Mouse (Mus musculus): ENCODE results near the gene Hdac9.

Gene Hdac9

DNA sequence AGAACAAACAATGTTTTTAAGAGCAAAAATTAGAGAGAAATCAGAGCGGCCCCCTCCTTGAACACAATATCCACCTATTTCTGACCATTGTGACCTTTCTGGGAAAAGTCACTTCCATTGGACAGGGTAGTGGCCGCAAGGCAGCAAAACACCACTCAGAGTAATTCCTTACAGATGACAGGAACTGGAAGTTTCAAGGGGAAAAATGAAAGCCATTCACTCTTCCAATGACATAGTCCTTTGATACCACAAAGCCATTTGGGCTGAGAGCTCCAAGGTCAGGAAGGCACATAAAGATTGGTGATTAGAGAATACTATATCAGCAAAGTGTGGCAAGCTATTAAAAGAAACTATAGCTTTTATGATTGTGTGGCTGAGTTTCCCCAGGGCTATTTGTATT is 574.1 kb downstream of the Hdac9 start:
- no peak for DNase-seq (ENCODE audit: low spot score)

DNA sequence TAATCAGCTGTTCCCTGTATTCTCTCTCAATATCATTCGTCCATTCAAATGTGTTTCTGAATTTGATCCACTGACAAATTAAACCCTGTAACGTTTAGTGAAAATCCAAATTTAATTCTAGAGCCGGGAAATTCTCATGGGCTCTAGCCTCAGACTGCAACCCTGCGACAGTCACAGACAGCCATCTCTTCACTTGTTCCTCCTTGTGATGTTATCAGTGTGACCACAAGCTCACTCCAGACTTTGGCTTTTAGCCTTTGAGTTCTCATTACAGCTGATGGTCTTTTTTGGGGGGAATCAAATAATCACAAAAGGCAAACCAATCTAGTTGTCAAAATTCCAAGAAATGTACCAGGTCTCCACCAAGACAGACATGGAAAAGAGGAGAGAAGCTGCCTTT is 578.0 kb downstream of the Hdac9 start:
- DNase-seq (ENCODE audit: low spot score): no peak

DNA sequence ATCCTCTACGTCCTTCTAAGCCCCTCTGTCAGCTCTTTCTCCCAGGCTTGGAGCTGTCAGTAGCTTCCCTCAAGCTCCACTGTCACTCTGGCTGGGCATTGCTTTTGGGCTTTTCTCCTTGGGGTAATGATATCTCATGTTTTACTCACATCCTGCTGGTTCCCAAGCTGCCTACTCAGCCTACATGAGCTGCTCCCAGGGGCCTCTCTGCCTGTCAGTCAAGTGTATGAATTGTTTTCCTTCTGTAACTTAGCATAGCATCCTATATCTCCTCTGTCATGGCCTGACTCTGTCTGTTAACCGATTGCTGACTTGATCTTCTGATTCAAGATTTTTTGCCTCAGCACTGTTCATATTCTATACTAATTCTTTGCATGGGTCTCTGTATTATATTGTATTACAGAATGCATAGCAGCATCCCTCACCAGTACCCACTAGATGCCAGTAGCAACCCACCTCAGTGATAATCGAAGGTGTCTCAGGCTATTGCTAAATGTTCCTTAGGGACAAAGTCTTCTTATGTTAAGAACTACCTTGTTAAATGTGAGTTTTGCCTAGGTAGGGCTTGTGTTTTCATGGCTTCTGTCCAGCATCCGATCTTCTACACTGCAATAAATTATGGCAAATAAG is 582.3 kb downstream of the Hdac9 start:
- no peak for DNase-seq (ENCODE audit: low spot score)

DNA sequence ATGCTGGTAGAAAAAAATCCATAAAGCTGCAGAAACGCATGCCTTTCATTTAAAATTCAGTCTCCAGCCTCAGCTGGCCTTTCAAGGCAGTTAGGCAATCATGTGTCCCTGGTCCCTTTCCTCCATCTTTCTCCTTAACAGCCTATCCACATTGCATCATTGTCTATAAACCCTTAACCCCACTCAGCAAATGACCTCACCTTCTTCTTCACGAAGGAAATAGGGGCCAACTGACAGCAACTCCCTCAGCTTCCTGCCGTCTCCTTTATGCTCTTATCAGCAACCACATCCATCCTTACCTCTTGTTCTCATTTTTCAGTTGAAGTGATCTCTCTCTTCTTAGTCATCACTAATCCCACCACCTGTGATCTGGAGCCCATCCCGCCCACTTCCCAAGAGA is 584.0 kb downstream of the Hdac9 start:
- no peak for DNase-seq (ENCODE audit: low spot score)

DNA sequence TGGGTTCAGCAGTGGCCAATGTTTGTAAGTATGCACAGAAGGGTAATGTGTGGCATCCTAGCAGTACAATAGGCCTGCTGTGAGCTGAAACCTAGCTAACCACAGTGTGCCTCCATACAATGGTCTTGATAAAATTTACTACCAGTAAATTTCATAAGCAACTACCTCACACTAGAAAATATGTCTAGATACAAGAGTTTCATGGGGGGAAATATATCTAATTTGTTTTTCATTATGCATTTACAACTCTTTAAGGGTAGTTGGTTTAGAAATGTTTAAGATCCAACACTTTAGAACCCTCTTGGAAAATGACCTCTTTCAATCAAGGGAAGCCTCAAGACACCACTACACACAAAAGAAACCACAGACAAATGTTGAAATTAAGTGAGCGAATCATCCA is 589.8 kb downstream of the Hdac9 start:
- no peak for DNase-seq (ENCODE audit: low spot score)

DNA sequence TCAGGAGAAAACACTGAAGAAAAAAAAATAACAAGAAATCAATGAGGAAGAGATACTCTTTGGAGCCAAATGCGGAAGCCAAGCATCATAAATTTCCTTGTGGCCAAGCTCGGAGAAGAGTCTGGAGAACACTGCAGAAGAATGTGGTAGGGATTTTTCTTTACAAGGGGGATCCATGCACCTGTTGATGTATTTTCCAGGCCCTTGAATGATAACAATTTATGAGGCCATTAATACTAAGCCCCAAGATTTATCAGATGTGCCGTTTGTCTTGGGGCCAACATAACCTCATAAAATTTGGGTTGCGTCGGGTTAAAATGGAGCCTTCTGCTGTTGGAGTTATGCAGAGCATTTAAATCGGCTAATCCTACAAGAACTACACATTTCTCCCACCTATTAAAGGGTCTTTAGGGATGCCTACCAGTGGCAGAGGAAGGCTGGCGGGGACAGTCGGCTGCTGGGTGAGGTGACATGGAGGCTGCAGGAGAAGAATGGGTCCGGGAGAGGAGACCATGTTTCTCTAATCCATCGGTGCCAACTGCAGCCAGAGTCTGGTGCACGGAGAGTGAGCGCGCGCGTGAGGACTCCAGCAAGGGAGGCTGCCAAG is 604.7 kb downstream of the Hdac9 start:
- DNase-seq (ENCODE audit: low spot score): no peak

DNA sequence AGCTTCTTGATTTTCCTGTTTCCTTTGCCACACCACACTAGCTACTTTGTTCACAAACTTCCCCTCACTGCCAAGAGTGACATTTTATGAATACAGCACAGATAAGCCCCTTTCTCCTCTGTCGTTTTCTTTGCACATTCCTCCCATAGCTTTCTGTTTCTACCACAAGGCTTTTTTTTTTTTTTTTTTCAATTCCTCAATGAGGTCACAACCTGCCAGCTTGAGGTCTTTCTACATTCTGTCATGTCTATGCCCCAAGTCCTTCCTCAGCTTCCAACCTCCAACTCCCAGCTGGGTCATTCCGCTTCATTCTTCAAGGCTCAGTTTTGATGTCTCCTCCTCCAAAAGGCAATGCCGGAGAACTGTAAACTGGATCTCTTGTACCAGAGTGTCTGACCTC is 611.4 kb downstream of the Hdac9 start:
- no peak for DNase-seq (ENCODE audit: low spot score)

DNA sequence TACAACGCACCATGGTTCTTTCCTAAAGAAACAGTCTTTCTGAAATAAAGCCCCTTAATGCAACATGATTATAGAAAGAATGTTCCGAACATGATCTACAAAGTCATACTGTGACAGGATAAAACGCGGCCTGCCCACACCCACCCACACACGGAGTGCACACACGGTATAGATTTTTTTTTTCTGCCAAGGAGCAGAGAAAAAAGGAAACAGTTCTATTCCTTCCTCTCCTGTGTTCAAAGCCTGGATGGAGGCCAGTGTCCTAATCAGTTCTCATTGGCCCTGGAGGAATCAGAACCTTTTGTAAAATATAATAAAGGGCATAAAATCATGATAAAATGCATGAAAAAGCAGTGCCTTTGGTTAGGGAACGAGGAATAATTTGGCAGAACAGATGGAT is 624.5 kb downstream of the Hdac9 start:
- DNase-seq (ENCODE audit: low spot score): no peak

DNA sequence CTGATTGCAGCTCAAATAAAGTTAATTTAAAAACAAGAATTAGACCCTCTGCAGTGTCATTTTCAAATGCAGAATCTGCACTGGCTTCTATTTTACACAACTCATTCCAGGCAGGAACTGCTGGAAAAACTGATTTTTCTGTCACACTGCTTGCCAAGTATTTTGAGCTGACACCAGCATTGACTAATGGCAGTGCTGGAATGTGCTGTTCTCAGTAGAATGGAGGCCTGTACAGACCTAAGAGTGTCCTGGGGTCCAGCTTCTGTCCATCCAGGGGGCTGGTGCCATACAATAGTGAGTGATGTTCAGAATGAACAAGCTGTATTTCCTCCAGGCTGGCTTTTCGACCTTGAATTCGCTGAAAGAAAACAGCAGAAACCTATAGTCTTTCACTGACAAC is 629.7 kb downstream of the Hdac9 start:
- DNase-seq (ENCODE audit: low spot score): no peak

DNA sequence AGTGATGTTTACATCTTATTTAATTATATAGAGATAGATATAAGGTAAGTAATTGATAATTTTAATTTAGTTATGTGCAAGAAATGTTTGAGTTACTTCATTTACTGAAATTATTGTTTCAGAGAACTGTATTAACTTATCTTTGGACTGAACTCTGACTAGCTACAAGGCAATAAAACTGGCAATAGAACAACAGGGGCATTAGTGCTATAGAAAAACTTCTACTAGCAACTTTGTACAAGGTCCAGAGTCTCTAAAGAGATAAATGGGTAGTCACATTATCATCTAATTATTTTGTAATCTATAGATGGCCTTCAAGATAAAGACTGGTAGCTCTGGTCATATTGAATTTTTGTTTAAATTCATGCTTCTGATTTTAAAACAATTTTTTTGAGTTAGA is 632.0 kb downstream of the Hdac9 start:
- DNase-seq (ENCODE audit: low spot score): no peak

DNA sequence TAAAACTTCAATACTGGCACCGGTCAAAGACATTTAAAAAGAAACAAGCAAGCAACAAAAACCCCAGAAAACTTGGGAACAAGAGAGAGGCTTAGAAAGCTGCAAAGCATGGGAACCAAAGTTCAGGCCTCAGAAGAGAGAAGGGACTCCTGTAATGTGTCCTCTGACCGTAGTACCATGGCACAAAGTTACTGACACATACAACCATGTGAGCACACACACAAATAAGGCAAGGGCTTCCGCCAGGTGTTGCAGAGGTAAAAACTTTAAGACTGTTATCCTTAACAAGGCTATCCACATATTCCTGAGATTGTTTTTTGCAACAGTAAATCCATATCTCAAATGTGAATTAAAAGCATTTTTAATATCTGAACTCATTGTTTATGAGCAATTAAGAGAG is 632.5 kb downstream of the Hdac9 start:
- DNase-seq (ENCODE audit: low spot score): no peak

DNA sequence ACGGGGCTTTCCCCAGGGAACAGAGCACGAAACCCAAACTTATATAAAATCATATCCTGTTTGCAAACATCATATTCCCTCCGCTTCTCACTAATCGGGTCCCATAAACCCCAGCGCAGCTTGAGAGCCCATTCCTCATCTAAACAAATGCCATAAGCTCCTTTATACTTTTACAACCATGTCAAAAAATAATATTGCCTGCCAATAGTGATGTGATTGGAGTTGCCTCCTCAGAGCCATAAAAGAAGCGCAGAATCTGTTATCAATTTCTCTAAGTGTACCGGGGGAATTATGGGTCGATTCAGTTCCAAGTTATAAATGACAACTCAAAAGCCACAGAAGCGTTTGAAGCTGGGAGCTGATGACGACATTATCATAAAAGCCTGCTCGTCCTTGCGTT is 638.1 kb downstream of the Hdac9 start:
- DNase-seq (ENCODE audit: low spot score): no peak

DNA sequence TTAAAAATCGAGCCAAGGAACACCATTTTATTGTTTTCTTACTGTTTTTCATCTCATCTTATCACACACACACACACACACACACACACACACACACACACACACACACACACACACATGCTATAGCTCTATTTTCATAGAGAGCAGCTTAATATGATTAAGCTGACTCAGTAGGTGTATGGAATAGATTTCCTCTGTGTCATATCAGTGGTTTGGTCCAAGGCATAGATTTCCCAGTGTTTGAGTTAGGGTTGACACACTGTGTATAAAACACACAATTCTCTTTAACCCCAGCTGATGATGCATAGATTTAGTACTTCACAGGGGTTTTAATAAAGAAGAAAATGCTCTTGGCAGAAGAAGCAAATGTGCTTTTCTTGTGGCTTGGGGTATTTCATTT is 643.1 kb downstream of the Hdac9 start:
- DNase-seq (ENCODE audit: low spot score): no peak

DNA sequence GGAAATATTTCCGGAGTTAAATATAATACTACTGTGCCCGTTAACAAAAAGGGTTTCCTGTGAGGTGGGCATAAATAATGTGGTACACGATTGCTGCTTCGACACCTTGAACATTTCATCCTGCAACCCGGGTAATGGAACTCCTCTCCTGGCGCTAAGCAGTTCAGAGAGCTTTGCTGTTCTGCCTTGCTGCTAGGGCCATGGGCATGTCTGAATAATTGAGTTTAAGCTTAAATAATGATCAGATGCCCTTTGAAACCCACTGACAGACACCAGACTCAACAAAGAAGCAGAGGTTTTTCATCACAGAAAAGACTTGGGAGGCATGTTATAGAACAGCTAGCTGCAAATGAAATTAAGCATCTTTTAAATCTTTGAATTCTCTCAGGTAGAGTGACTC is 646.8 kb downstream of the Hdac9 start:
- no peak for DNase-seq (ENCODE audit: low spot score)

DNA sequence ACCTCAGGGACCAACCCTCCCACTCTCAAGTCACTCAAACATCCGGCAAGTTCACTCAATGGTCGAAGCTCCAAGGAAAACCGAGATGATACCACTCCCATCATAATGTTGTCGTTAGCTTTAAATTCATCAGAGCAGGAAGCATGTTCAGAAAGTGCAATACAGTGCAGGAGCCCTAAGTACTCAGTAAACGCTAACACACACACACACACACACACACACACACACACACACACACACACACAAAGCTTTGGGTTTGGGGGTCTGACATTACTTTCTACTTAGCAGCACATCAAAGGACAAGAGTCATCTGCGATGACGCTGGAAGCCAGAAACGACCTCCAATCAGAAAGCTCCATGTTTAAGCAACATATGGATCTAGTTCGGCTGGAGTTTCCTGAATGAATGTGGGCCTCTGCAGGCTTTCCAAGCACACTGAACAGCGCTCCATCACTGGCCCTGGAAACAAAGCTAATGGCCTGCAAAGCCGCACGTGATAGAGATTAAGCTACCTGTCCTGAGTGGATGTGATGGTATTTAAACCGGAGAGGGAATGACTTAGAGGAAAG is 647.3 kb downstream of the Hdac9 start:
- DNase-seq (ENCODE audit: low spot score): no peak

DNA sequence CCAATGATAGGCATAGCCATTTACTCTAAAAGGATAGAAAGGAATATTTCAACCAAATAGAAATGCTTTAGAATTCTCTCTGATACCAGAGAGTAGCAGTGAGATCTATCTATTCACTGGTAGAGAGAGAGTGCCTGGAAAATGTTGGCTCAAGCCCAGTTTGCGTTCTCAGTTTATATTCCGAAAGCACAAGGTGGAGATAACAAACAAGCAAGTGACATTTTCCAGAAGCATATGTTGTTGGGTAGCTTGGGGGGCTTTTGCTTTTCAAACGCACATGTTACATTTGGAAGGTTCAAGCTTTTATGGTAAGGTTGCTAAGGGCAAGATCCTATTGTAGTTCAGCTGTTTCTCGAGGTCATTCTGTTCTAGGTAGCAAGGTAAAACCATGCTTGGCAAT is 657.2 kb downstream of the Hdac9 start:
- no peak for DNase-seq (ENCODE audit: low spot score)

DNA sequence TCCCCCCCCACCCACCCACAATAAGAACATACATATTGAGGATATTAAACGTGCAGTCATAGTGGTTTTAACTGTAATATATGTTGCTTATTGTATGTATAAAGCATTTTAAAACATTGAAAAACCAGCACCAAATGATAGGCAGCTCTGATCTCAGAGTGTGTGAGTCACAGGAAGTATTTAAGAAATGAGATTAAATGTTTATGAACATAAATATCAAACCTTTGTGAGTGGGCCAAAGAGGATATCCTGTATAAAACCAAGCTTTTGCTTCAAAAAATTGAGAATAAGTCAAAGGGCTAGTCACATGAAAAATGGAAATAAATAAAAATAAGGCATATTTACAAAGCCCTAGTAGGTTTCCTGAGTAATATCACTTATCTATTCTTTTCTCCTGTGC is 667.7 kb downstream of the Hdac9 start:
- DNase-seq (ENCODE audit: low spot score): no peak

DNA sequence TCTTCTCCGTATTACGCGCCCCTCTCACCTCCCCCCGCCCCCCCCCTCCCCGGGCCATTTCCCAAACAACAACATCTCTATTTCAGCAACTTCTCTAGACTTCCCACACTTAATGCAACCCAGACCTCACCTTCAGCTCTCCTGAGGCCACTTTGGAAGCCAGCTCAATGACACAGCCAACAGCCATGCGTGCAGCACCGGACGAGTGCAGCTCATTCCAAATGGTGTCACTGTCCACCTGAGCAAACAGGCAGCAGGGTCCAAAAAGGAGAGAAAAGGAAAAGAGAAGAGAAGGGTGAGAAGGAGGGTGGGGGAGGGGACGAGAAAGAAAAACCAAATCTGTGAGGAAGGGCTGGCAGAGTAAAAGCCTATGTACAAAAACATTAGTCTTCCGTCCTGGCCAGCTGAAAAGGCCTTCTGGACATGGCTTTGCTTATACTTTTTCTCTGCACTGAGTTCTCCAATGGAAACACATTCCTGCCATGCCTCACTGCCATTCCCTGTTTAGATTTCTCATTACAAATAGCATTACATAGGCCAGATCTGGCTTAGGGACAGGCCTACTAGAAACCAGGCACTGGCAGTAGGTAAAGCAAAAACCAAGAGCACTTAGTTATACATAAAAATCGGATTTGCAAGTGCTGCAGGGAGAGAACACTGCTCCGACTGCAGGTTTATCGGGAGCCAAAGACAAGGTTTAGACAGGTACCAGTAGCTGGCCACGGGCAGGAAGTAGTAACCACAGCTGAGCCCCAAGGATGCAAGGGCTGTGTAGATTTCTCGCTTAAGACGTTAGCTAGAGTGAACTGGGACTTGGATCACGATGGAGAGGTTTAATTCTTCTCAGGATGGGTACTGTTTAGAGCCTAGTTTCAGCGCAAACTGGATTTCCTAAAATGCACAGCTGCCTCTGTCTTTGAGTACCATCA is 668.4 kb downstream of the Hdac9 start:
- no peak for DNase-seq (ENCODE audit: low spot score)

DNA sequence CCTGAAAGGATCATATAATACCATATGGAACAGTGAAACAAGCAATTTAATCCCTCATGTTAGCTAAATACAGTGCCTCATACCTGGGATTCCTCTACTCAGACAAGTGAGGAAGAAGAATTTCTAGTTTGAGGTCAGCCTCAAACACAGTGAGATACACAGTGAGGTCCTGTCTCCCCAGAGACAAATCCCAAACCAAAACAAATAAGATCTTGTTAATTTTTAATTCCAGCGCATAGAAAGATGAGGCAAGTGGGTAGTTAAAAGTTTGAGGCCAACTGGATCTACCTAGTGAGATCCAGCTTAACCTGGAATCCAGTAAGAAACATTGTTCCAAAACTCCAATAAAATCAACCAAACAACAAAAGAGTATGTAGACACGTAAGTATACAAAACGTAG is 678.1 kb downstream of the Hdac9 start:
- no peak for DNase-seq (ENCODE audit: low spot score)

DNA sequence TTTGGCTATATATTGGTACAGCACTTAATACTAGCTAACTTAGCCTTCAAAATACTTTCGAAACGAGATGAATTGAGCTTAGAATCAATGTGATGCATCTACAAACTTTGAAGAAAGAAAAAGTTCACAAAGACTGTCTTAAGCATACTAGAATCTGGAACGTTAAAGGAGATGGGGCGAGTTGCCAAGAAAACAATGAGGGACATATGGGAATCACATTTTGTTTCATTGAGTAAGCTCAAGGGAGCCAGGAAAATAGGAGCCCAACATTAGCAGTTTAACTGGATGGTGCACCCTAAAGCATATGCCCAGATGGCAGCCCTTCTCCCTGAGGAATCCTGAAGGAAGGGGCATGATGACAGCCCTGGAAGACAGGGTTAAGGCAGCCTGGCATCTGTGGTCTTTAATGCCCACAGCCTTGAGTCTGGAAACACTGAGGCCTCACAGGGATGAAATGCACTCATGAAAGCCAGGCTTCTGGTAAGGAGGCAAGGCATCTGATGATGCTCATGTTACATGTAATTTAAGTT is 685.2 kb downstream of the Hdac9 start:
- no peak for DNase-seq (ENCODE audit: low spot score)

DNA sequence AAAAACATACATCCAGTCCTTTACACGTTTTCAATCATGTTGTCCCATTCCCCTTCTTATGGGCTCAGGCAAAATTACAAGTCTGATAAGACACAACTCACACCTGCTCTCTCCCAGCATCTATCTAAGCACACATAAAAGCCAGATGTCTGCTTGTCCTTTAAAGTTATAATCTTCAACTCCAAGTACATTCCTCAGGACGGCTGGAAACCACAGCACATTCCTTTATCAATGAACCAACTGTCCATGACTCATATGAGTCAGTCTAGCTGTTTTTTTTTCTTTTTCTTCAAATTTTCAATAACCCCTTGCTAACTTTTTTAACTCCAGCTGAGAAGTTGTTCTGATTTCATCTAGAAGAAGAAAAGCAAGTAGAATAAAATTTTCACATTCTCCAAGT is 692.4 kb downstream of the Hdac9 start:
- no peak for DNase-seq (ENCODE audit: low spot score)

DNA sequence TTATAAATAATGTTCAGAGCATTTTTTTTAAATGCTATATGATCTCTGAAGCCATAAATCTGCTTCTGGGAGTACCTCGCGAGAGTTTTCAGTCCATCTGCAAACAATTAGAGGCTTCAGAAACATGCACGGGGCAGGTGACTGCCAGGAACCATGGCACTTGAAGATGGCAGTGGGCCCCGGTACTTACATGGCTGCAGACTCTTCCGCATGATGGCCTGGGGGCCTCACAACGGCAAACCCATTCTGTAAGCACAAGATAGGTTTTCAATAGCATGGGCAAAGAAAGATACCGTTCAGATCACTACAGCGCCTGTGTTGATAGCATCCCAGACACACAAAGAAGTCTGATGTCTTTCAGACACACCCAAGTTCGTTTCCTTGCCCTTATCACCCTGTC is 695.9 kb downstream of the Hdac9 start:
- no peak for DNase-seq (ENCODE audit: low spot score)
